Mouse (Mus musculus) cerebellum, adult 9-10 months (tissue): Measurements from ENCODE around the gene Dcun1d1.

ENCODE experiments used
- DNase-seq: peaks from one replicate; pipeline ENCODE4 v3.0.0; 2022

Dcun1d1 gene

DNA sequence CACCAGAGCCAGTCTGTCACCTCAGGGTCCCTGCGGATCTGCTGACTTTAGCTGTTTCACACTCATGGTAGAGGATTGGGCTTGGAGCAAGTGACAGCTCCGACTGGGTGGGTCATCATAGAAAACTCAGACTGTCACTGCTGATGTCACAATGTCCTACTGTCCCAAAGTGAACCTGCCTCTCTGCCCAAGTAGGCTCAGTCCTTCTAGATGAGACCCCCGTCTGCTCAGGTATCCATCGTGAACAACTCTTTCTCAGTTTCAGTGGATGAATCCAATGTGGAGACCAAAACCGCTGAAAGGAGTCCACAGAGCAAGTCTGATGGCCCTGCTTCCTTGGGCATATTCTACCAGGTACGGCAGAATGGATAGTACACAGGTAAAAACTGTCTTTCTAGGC is at the start of gene Dcun1d1:
Gene Dcun1d1, minus strand, starts transcription at position 101 of the 400 bp plus-strand sequence.
- DNase-seq: no peak

DNA sequence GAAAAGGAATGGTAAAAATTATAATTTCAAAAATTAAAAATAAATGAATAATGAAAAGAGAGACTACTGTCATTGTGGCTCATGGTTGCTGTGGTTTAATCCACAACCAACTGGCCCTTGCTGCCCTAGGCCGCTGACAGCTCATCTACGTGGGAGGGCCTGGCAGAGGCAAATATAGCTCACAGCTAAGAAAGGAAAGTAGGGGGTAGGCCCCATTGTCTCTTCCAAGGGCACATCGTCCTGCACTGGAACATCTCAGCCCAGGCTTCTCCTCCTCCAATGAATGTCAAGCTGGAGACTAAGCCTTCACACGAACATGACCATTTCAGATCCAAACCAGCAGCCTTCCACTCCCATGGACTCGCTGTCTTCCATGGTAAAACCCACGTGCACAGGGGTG is 49.0 kb upstream of the Dcun1d1 start:
- no peak for DNase-seq

DNA sequence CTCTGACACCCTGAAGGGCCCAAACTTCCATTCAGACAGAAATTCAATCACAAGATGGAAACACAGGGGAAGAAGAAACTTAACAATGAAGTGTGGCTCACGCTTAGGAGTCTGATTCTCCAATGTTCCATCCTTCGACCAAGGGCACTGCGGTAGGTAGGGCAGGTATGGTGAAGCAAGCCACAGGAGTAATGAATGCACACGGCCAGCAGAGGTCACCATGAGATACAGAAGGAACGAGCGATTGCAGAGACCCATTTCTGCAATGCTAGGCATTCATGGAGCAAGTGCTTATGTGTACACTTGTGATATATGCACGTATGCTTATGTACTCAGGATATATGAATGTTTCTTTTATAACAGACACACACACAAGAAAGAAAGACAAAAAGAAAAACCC is 36.3 kb upstream of the Dcun1d1 start:
- DNase-seq: no peak

DNA sequence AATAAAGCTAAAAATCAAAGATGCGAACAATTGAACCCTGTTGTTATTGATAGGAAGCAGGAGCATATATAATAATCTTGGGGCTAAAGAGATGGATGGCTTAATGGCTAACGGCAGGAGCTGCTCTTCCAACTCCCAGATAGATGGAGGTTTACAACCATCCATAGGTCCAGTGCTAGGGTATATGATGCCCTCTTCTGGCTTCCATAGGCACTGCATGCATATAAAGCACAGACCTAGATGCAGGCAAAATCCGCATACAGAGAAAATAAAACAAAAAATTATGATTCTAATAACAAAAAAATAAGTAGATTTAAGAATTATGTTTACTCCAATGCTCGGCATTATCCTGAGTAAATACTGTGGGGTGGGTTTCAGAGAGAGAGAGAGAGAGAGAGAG is 35.7 kb upstream of the Dcun1d1 start:
- DNase-seq: peak; percentile 34

DNA sequence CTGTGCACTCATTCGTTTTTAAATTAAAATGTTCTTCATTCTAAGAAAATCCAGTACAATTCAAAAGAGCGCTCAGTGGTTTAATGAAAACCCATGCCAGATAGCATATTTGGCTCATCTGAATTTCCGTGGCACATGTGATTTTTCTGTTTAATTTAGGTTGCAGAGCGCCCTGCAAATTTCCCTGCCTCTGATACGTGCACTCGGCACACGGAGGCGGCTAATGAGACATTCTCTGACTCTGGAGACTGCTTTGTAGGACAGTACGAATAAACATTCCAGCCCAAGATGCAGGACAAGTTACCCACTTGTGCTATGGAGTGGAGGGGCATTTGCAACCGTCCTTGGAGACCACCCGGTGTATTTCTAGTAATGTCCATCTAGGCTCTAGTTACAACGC is 33.9 kb upstream of the Dcun1d1 start:
- DNase-seq: no peak

DNA sequence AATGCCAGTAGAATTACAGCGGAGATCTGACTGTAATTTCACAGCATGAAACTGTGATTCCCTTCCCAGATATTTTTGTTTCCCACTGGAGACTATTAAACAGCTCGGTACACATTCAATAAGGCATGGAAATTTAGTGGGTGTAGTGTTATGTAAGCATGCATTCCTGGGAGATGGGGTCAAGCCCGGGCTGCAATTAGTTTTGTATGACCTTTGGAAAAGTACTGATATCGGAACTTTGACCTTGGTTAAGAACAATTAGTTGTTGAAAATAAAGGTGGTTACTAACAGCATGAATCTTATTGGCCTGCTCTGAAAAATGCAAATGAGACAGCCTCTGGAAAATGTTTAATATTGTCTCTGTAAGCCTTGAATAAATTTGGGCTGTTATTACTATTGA is 33.2 kb upstream of the Dcun1d1 start:
- DNase-seq: no peak

DNA sequence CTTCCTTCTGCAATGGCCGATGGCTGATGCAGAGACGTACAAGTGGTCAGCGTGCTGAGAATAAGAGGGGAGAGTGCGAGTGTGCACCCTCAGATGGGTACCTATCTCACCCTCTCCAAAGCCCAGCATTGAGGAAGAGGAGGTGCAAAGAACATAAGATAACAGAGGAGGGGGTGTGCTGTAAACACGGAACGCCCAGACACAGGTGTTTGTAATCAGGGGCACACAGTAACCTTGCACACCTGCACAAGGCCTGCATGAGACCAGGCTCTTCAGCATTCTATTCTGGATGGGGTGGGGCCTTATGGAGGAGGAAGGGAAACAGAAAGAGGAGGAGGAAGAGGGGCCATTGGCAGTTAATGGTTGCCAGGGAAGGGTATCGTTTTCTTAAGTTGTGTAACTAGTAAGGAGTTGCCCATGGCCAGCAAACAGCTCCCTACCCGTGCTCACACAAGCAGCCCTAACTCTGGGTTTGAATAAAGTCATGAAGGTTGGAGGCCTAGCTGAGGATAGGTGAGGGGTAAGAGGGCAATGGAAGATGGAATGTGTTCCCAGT is 30.2 kb upstream of the Dcun1d1 start:
- no peak for DNase-seq

DNA sequence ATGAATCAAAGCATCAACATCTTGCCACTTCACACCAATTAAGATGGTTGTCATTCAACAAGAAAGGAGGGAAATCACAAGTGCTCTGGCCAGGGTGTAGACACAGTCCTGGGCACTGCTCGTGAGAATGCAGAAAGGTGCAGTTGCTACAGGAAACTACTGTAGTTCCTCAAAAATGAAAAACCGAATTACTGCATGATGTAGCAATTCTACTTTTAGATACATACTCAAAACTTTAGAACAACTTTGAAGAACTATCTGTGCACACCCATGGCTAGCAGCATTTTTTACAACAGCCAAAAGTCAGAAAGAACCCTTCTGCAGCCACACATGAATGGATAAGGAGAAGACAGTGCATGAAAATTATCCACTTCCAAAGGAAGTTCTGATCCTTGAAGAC is 29.2 kb upstream of the Dcun1d1 start:
- no peak for DNase-seq

DNA sequence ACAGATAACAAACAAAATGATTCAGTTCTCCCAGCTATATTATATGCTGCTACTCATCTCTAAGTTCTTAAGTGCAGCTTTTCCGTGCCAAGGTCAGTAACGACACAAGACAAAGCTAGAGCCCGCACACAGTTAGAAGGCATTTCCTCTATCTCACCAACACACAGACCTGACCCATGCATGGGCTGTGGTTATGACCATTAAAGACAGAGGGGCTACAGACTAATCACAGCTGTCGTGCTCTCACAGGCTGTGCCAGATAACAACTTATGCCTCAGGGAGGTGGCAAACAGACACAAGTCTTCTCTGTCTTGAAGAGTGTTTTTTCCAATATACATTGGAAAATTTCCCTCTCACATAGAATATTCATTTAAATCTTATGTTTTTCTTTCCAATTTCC is 27.7 kb upstream of the Dcun1d1 start:
- DNase-seq: no peak

DNA sequence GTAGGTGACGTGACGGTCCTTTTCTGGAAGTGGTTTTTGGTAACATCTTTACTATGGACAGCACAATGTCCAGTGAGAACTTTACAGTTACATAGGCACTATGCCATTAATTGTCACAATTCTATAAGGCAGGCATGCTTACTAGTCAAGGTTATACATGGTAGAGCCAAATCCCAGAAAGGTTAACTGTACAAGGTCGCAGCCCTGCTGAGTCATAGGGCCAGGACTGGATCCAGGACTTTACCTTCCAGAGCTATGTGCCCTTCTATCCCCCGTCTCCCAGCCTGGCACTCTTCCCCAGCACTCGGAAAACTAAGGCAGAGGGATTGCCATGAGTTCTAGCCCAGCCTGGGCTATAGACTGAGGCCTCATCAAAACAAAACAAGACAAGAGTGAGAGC is 26.7 kb upstream of the Dcun1d1 start:
- no peak for DNase-seq

DNA sequence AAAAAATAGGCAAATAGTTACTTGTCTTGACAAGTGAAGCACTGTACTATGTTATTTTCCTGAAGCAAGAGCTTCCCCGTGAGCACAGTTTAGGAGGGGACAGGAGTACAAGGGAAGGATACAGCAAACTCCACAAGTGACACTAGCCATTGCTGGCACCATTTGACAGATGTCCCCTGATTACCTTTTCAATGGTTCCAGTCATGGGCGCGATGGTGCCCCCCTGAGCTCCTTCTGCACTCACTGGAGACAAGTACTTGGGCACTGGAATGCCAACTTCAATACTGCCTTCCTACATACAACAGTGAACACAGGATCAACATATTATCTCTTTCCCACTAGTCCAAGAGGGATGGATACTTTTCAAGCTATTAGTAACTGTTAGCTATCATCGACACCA is 26.2 kb upstream of the Dcun1d1 start:
- no peak for DNase-seq

DNA sequence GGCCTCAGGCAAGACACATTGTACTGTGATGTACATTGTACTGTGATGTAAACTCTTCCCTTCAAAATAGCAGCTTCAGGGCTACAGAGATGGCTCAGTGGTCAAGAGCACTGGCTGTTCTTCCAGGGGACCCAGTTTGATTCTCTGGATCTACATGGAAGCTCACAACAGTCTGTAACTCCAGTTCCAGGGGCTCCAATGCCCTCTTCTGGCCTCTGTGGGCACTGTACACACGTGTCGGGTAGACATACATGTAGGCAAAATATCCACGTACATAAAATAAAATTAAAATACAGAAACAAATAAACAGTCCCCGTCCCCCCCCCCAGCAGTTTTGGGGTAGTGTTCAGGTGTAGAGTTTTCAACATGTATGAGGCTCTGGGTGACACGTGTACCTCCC is 25.7 kb upstream of the Dcun1d1 start:
- DNase-seq: no peak

DNA sequence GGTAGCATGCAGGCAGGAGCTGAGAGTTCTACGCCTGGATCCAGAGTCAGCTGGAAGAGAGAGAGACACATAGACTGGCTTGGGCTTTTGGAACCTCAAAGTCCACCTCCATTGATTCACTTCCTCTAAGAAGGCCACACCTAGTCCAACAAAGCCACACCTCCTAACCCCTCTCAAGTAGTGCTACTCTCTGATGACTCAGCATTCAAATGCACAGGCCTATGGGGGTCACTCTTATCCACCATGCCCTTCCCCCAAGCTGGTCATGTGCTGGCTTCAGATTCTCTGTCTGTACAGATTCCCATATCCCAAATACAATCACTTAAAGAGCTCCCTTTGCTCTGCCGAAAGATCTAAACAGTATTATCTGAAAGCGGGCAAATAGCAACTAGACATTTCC is 20.0 kb upstream of the Dcun1d1 start:
- DNase-seq: no peak

DNA sequence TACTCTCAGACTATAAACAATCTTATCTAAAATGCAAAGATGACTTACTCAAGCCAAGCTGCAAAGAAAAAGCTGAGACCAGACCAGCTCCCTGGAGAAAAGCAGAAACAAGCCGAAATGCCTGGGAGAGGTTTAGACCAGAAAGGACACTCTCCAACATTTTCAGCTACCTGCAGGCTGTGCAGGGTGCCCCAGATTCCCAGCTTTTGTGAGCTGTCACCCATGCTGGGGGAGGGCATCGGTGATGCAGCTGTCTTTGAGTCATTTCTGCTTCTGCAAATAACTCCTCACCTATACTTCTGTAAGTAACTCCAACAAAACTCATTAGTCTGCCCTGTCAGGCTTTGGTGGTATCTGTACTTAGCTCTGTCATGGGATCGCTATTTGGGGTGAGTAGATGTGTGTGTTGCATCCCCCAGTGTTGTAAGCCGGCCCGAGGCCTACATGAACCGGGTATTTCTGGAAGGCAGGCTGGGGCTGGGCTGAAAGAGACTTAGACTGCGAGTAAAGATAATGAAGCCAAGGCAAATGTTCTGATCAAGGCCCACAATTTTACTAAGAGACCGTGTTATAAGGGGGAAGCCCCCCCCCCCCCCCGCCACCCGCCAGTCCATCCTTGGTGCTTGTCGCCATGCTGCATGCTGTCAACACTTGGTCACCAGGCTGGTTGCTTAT is 17.8 kb upstream of the Dcun1d1 start:
- DNase-seq: no peak

DNA sequence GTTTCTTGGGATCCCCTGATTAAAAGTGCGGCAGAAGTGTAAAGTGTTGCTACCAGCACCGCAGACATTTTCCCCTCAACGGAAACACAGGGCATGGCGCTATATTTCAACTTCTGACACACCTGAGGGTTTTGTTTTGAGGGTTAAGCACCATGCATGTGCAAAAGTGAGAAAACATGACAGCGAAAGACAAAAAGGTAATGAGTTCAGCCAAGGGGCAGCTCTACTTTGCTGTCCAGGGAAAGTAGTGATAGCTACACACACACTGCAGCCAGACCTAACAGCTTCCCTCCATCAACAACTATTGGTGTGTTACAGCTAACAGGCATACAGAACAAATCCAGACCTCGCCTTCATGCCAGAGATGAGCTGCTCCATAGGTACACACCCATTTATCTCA is 16.6 kb upstream of the Dcun1d1 start:
- DNase-seq: no peak

DNA sequence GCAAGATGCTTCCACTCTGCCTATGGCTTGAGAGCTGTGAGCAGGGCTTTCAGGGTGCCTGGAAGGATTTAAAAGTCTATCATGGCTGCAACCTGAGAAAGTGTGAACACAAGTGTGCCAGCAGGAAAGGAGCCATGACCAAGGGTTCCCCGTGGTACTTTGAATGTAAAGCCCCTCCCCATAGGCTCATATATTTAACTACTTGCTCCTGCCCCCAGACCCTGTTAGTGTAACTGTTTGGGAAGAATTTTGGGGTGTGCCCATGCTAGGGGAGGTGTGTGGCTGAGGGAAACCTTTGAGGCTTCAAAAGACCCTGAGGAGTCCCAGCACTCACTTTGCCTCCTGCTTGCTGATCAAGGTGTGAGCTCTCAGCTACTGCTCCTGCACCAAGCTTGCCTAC is 15.9 kb upstream of the Dcun1d1 start:
- DNase-seq: no peak

DNA sequence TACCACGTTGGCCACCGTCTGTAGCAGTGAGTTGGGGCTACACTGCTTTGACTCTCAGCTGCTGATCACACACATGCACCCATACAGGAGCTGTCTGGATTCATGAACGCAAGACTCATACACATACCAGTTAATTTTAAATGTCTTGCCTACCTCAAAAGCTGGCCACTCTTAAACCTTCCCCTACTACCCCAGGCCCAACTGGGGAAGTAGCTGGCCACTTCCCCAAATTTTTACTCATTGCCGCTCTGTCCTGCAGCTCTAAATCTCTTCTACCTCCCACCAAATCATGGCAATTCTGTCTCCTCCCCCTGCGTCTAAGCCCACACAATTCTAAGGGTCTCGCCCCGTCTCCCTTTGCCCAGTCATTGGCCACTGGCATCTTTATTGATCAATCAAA is 11.0 kb upstream of the Dcun1d1 start:
- DNase-seq: no peak

DNA sequence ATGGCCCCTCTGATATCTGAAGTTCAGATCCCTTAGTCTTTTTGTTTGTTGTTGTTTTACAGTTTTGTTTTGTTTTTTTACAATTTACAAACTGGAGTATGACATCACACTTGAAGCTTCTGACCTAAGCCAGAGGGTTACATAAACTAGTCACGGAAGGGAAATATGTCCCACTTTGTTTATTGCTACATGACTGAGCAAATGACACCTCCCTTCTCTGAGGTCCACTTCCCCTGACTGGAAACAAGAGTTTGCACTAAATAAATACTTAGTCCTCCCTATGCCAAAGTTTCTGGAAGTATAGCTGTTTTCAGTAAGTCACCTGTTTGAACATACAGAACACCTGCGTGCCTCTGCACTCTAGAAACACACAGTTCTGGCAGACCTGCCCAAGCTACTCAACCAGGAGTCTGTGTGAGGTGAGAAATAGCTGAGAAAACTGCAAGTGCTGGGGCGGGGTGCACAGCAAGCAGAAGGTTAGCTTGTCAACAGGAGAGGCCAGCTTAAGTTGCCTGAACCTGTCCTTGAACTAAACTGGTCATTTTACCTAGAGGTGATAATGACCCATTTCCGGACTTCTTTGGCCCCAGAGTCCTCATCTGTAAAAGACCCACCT is 3.4 kb upstream of the Dcun1d1 start:
- no peak for DNase-seq

DNA sequence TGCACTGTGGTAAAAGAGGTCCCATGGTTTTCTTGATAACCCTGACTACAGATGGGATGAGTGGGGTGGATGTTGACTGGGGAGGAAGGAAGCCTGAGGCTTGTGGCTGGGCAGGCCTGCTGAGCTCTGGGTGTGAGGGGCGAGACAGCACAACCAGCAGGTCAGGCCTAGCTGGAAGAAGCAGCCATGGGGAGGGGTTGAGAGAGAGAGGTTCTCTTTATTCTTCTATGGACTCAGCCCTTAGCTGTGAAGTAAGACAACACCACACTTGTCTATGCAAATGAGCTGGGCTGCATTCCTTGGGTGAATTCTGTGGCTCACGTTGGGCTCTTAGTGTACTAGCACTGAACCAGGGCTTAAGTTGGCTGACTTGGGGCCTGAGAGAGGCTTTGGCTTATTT is 2.8 kb upstream of the Dcun1d1 start:
- DNase-seq: no peak

DNA sequence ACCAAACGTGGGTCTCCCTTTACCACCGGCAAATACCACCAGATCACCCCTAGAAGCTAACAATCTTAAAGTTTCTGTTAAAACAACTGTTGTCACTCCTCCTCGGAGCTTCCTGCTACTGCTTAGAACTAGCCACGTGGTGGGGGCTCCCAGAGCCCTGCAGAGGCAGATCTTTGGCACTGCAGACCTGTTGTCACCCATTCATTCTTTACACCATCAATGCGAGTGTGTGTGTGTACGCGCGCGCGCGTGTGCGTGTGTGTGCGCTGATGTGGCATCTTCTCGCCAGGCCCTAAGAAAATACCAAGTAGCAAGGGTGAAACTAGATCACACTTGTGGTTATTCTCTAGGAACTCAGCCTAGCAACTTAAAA is 3.9 kb downstream of the Dcun1d1 start:
- DNase-seq: no peak

DNA sequence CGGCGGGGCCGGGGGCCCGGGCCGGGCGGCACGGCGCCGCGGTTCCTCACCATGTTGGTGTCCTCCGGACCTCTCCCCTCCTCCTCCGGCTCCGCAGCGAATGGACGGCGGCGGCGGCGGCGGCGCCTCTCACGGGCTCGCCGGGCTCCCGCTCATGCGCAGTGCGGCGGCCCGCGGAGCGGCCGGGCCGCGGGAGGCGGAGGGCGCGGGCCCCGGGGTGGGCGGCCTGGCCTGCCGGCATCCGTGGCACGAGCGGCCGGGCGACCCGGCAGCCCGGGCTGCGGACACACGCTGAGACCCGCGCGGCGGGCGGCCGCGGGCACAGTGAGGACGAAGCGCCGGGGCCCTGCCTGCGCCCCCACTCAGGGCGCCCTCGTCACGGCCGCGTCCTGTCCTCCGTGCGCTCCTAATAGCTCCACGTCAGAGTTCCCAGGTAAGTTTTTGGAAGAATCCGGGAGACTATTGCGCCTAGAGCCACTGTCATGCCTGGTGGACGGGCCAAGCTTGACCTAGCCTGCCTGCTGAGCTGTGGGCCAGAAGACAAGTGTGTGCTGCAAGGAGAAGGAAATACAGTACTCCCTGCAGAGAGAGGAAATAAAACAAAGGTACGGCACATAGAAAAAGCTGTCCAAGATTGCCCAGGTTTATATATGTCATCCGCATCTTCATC is 4.4 kb downstream of the Dcun1d1 start:
- peak; percentile 81 for DNase-seq

DNA sequence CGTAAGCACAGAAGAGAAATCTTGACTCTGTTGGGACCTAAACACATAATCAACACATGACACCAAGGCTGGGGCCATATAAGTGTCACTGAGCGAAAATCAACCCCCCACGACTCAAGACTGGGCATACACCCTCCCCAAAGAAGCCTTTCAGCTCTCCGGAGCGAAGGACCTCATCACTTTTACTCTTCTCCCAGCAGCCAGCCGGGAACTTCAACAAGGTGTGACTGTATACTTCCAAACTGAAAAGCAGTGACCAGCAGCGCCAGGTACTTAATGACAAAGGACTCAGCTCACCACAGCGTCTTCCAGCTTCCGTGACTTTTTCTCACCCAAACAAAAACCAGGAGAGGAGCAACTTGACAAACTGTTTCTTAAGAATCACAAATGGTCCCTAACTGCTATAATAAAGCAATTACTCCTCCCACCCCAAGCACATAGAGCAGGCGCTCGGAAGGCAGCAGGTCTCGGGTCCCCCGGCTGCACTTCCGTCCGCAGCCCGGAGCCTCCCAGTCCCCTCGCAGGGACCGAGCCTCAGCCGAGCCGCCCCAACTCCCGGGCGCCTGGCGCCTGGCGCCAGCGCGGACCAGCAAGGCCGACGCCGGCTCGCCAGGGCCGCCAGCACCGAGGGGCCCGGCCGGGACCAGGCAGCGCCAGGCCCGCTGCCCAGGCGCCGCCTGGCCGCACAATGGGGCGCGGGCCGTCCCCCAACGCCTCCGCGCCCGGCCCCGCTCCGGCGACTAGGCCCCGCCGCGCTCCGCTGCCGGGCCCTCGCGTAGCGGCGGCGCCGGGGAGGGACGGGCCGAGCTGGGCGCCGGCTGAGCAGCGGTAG is 5.1 kb downstream of the Dcun1d1 start:
- DNase-seq: peak; percentile 54

DNA sequence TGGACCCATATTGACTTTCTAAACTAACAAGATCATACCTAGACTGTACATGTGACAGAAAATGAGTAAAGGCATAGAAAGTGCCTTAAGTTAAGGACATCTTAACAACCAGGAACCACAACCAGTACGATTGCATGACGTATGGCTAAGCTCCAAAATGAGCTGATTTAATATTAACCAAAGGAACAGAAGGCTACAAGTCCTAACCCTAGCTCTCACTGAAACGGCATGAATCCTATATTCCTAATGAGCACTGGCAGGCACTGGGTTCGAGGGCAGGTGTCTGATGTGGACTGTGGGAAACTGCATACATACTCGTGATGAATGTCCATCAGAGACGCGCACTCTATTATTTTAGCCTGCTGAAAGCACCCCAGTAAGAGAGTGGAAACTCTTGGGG is 5.9 kb downstream of the Dcun1d1 start:
- DNase-seq: peak; percentile 34
